Mouse (Mus musculus) liver, embryonic 11.5 days (tissue): ENCODE results near the gene Kit. TPM values are rescaled to one million over a fixed set of nuclear protein-coding genes. Genes with fewer than 3 reads are reported as not detected.
A peak's percentile ranks its signal among the peaks of the same experiment; 100 is the strongest.

Experiments
- ATAC-seq: fragments of 200-750 bp; cut with Nextera tagmentation; replicated peaks from 2 replicates; pipeline ENCODE4 v1.8.0; 2017; ENCODE audit warnings: moderate number of reproducible peaks, mild to moderate bottlenecking, moderate TSS enrichment, moderate library complexity; ENCODE audit not compliant: low FRiP score
- DNase-seq: peaks from one replicate; pipeline ENCODE4 v3.0.0-alpha.2; 2017; ENCODE audit warnings: low spot score
- H3K27ac ChIP-seq: fragments of 300-500 bp; sonication (generic); 2 replicates; pipeline ENCODE4 v1.5.1; 2014; ENCODE audit warnings: mild to moderate bottlenecking, low read depth, low read length, control low read depth
- H3K27me3 ChIP-seq: fragments of 300-500 bp; sonication (generic); replicated peaks from 2 replicates; pipeline ENCODE4 v1.6.1; 2014; ENCODE audit warnings: low read length, mixed read lengths; ENCODE audit not compliant: control insufficient read depth, insufficient read depth
- H3K36me3 ChIP-seq: fragments of 300-500 bp; sonication (generic); 2 replicates; pipeline ENCODE4 v1.6.1; 2014; ENCODE audit warnings: mild to moderate bottlenecking, low read length, moderate library complexity, mixed read lengths; ENCODE audit not compliant: control insufficient read depth, insufficient read depth
- H3K4me1 ChIP-seq: fragments of 300-500 bp; sonication (generic); replicated peaks from 2 replicates; pipeline ENCODE4 v1.6.1; 2014; ENCODE audit warnings: low read length, mixed read lengths; ENCODE audit not compliant: control insufficient read depth, insufficient read depth
- H3K4me2 ChIP-seq: fragments of 300-500 bp; sonication (generic); 2 replicates; pipeline ENCODE4 v1.6.1; 2014; ENCODE audit warnings: mild to moderate bottlenecking, control low read depth, moderate library complexity
- H3K4me3 ChIP-seq: fragments of 300-500 bp; sonication (generic); 2 replicates; pipeline ENCODE4 v1.5.1; 2014; ENCODE audit warnings: low read depth, low read length, control low read depth
- H3K9ac ChIP-seq: fragments of 300-500 bp; sonication (generic); 2 replicates; pipeline ENCODE4 v1.6.1; 2014; ENCODE audit warnings: low read depth, low read length, control low read depth
- H3K9me3 ChIP-seq: fragments of 300-500 bp; sonication (generic); 2 replicates; pipeline ENCODE4 v1.6.1; 2016; ENCODE audit warnings: low read length, inconsistent platforms, mixed read lengths; ENCODE audit not compliant: control insufficient read depth
- WGBS: fragments of 180-500 bp; shearing (Covaris S2); extraction: QIAGEN DNeasy Blood & Tissue Kit; methylation state at CpG from one replicate; pipeline ENCODE4 v1.1.7; 2014; 5-methylcytosine and 5-hydroxymethylcytosine counted together
- polyA plus RNA-seq: library from polyadenylated mRNA; unstranded; fragments of >200 nt; fragmentation: Nextera tagmentation; extraction: Ambion mirVana; gene quantifications from 2 replicates; pipeline ENCODE4 v1.2.1, GENCODE M21; 2014

Kit gene
- 54.8 and 65.0 TPM in 2 replicates for polyA plus RNA-seq

- peak; percentile 85 for ATAC-seq
- Histone ChIP-seq H3K4me1 (peaks cover 37% of the 10 kb centered on the region), H3K27ac (peak within 1 kb of the TSS; percentile 68)
Measured at GRCm38 (mm10) chr5:75574852-75575566, at the start of gene Kit. Gene Kit (plus strand): TSS chr5:75574916.

GRCm38 (mm10) chr5:75536156-75536555 is 38.6 kb upstream of the Kit start:
- 32% methylated on average over 3 of the region's 3 CpGs for WGBS
- Histone ChIP-seq H3K4me3 (no peak overlapping the region), H3K27me3 (no peaks in the 10 kb centered on the region), H3K9ac (no peak overlapping the region), H3K36me3 (no peaks in the 10 kb centered on the region), H3K9me3 (peaks cover under 1% of the 10 kb centered on the region; the same call in 1 of the 2 replicates), H3K27ac (no peak overlapping the region; the same call in 1 of the 2 replicates), H3K4me2 (no peak overlapping the region), H3K4me1 (peaks cover 4% of the 10 kb centered on the region)
- DNase-seq (no peak), ATAC-seq (peak; percentile 39; the same call in 1 of the 2 replicates)

More at GRCm38 (mm10) chr5:75574852-75575566, at the start of gene Kit:
- H3K4me2 ChIP-seq, result peak within 1 kb of the TSS; percentile 98
- H3K4me3 ChIP-seq, result peak within 1 kb of the TSS; percentile 84
- no peaks in the 10 kb centered on the region for H3K36me3 ChIP-seq
- H3K9me3 ChIP-seq, result no peaks in the 10 kb centered on the region
- peak; percentile 91 for DNase-seq
- H3K9ac ChIP-seq, result peak within 1 kb of the TSS; percentile 87
- WGBS, result under 1% methylated on average over 65 of the region's 65 CpGs
- H3K27me3 ChIP-seq, result no peaks in the 10 kb centered on the region

- WGBS, result 41% methylated on average over 4 of the region's 4 CpGs
- no peak overlapping the region for H3K4me2 ChIP-seq
- ATAC-seq, result no peak
- no peak for DNase-seq
- no peak overlapping the region for H3K4me3 ChIP-seq
- no peaks in the 10 kb centered on the region for H3K36me3 ChIP-seq
- no peaks in the 10 kb centered on the region for H3K9me3 ChIP-seq
- H3K27me3 ChIP-seq, result no peaks in the 10 kb centered on the region
- no peak overlapping the region for H3K9ac ChIP-seq
- H3K27ac ChIP-seq, result no peak overlapping the region
- H3K4me1 ChIP-seq, result peaks cover 4% of the 10 kb centered on the region
Measured at GRCm38 (mm10) chr5:75537717-75538116, 37.0 kb upstream of the Kit start.

GRCm38 (mm10) chr5:75538458-75538857 is 36.3 kb upstream of the Kit start:
- DNase-seq, result no peak
- no peak overlapping the region for H3K9ac ChIP-seq
- H3K4me1 ChIP-seq, result peaks cover 4% of the 10 kb centered on the region
- no peak overlapping the region for H3K4me2 ChIP-seq
- H3K36me3 ChIP-seq, result no peaks in the 10 kb centered on the region
- H3K27ac ChIP-seq, result no peak overlapping the region
- no peaks in the 10 kb centered on the region for H3K27me3 ChIP-seq
- WGBS, result 45% methylated on average over 4 of the region's 4 CpGs
- H3K9me3 ChIP-seq, result no peaks in the 10 kb centered on the region
- H3K4me3 ChIP-seq, result no peak overlapping the region
- no peak for ATAC-seq

GRCm38 (mm10) chr5:75539098-75539497 is 35.6 kb upstream of the Kit start:
- Histone ChIP-seq H3K4me2 (no peak overlapping the region), H3K9me3 (no peaks in the 10 kb centered on the region), H3K27me3 (no peaks in the 10 kb centered on the region), H3K9ac (no peak overlapping the region), H3K36me3 (no peaks in the 10 kb centered on the region), H3K4me1 (peaks cover 4% of the 10 kb centered on the region), H3K27ac (no peak overlapping the region), H3K4me3 (no peak overlapping the region)
- 27% methylated on average over 6 of the region's 6 CpGs for WGBS
- ATAC-seq, result no peak
- no peak for DNase-seq

- Histone ChIP-seq H3K4me3 (no peak overlapping the region), H3K27me3 (no peaks in the 10 kb centered on the region), H3K9me3 (no peaks in the 10 kb centered on the region), H3K4me2 (no peak overlapping the region), H3K9ac (no peak overlapping the region), H3K36me3 (no peaks in the 10 kb centered on the region), H3K27ac (no peak overlapping the region), H3K4me1 (peaks cover 4% of the 10 kb centered on the region)
- ATAC-seq, result no peak
- DNase-seq, result no peak
- 63% methylated on average over 3 of the region's 3 CpGs for WGBS
Measured at GRCm38 (mm10) chr5:75543757-75544156, 31.0 kb upstream of the Kit start.

- H3K9me3 ChIP-seq, result no peaks in the 10 kb centered on the region
- no peak overlapping the region for H3K4me2 ChIP-seq
- no peak overlapping the region for H3K4me3 ChIP-seq
- DNase-seq (no peak), ATAC-seq (no peak)
- H3K4me1 ChIP-seq, result no peaks in the 10 kb centered on the region
- WGBS, result 69% methylated on average over 14 of the region's 14 CpGs
- no peaks in the 10 kb centered on the region for H3K36me3 ChIP-seq
- H3K27me3 ChIP-seq, result no peaks in the 10 kb centered on the region
- no peak overlapping the region for H3K27ac ChIP-seq
- no peak overlapping the region for H3K9ac ChIP-seq
Measured at GRCm38 (mm10) chr5:75544472-75545264, 30.0 kb upstream of the Kit start.

GRCm38 (mm10) chr5:75545265-75545643 is 29.5 kb upstream of the Kit start:
- no peaks in the 10 kb centered on the region for H3K9me3 ChIP-seq
- no peak for ATAC-seq
- no peaks in the 10 kb centered on the region for H3K36me3 ChIP-seq
- no peaks in the 10 kb centered on the region for H3K4me1 ChIP-seq
- WGBS, result 69% methylated on average over 4 of the region's 4 CpGs
- no peak overlapping the region for H3K9ac ChIP-seq
- no peak overlapping the region for H3K27ac ChIP-seq
- H3K27me3 ChIP-seq, result no peaks in the 10 kb centered on the region
- H3K4me2 ChIP-seq, result no peak overlapping the region
- DNase-seq, result no peak
- no peak overlapping the region for H3K4me3 ChIP-seq
